Comparison of ENCODE assay signal across 25 mouse cellular contexts in genomic region chr10:111753646-111754045, GRCm38 (mm10).
"Had no signal": no experiment of that assay in that cellular context is flagged by ENCODE, and none has a peak within 500 bp of the region (broad histone marks: within the 10 kb centered on the region; RNA-seq: fewer than 3 reads in every experiment).

No protein-coding gene starts in this region.

- DNase-seq: forebrain, postnatal 0 days; gastrocnemius, postnatal 14 days; gastrocnemius, postnatal 36 days; heart, adult 18-20 months; heart, postnatal 14 days; heart, postnatal 36 days; kidney, adult 11 months; kidney, adult 2 months; kidney, adult 9 months; kidney, postnatal 14 days; kidney, postnatal 36 days; layer of hippocampus, adult 9-11 months; layer of hippocampus, postnatal 36 days; left cerebral cortex, postnatal 4 days had no signal

- H3K4me1 ChIP-seq: heart, embryonic 13.5 days; heart, embryonic 15.5 days; hindbrain, embryonic 15.5 days; intestine, embryonic 15.5 days; kidney, embryonic 15.5 days; limb, embryonic 15.5 days had no signal

- H3K27me3 ChIP-seq: heart, embryonic 13.5 days; heart, embryonic 15.5 days; hindbrain, embryonic 13.5 days; hindbrain, embryonic 15.5 days; intestine, embryonic 15.5 days; kidney, embryonic 15.5 days; limb, embryonic 13.5 days; limb, embryonic 15.5 days had no signal

- H3K4me2 ChIP-seq: heart, embryonic 13.5 days; heart, embryonic 15.5 days; hindbrain, embryonic 13.5 days; hindbrain, embryonic 15.5 days; intestine, embryonic 15.5 days; kidney, embryonic 15.5 days; limb, embryonic 13.5 days; limb, embryonic 15.5 days had no signal

- ATAC-seq: forebrain, postnatal 0 days; hindbrain, postnatal 0 days; intestine, embryonic 15.5 days had no signal

- H3K9me3 ChIP-seq: heart, embryonic 10.5 days; heart, embryonic 13.5 days; heart, embryonic 15.5 days; hindbrain, embryonic 13.5 days; hindbrain, embryonic 15.5 days; intestine, embryonic 15.5 days; kidney, embryonic 15.5 days; limb, embryonic 13.5 days; limb, embryonic 15.5 days had no signal

- H3K9ac ChIP-seq: forebrain, postnatal 0 days; heart, embryonic 13.5 days; heart, embryonic 15.5 days; hindbrain, embryonic 13.5 days; hindbrain, embryonic 15.5 days; intestine, embryonic 15.5 days; kidney, embryonic 15.5 days; limb, embryonic 13.5 days; limb, embryonic 15.5 days had no signal

- H3K4me3 ChIP-seq: heart, embryonic 10.5 days; heart, embryonic 13.5 days; heart, embryonic 15.5 days; hindbrain, embryonic 13.5 days; hindbrain, embryonic 15.5 days; intestine, embryonic 15.5 days; kidney, embryonic 15.5 days; limb, embryonic 13.5 days; limb, embryonic 15.5 days had no signal

- H3K27ac ChIP-seq: heart, embryonic 10.5 days; heart, embryonic 13.5 days; heart, embryonic 15.5 days; hindbrain, embryonic 13.5 days; hindbrain, embryonic 15.5 days; hindbrain, postnatal 0 days; intestine, embryonic 15.5 days; kidney, embryonic 15.5 days; kidney, postnatal 0 days; limb, embryonic 13.5 days; limb, embryonic 15.5 days had no signal

- H3K36me3 ChIP-seq: heart, embryonic 10.5 days; heart, embryonic 13.5 days; heart, embryonic 15.5 days; hindbrain, embryonic 13.5 days; hindbrain, embryonic 15.5 days; intestine, embryonic 15.5 days; kidney, embryonic 15.5 days; limb, embryonic 13.5 days; limb, embryonic 15.5 days had no signal
